Mouse (Mus musculus) kidney, postnatal 0 days (tissue): ENCODE results near the gene Edem3. TPM values are rescaled to one million over a fixed set of nuclear protein-coding genes. Genes with fewer than 3 reads are reported as not detected.

ENCODE experiments used
- ATAC-seq: fragments of 200-750 bp; cut with Nextera tagmentation; replicated peaks from 2 replicates; pipeline ENCODE4 v1.8.0; 2017; ENCODE audit warnings: low read depth, moderate number of reproducible peaks, moderate TSS enrichment, moderate library complexity; ENCODE audit not compliant: low FRiP score
- DNase-seq: peaks from one replicate; pipeline ENCODE4 v3.0.0-alpha.2; 2016; ENCODE audit warnings: low spot score
- H3K27ac ChIP-seq: fragments of 300-500 bp; sonication (generic); 2 replicates; pipeline ENCODE4 v1.5.1; 2014; ENCODE audit warnings: mild to moderate bottlenecking
- H3K27me3 ChIP-seq: fragments of 300-500 bp; sonication (generic); 2 replicates; pipeline ENCODE4 v1.6.1; 2014; ENCODE audit warnings: low read length, mixed read lengths; ENCODE audit not compliant: insufficient read depth
- H3K36me3 ChIP-seq: fragments of 300-500 bp; sonication (generic); 2 replicates; pipeline ENCODE4 v1.6.1; 2014; ENCODE audit warnings: low read length, mixed read lengths; ENCODE audit not compliant: insufficient read depth
- H3K4me1 ChIP-seq: fragments of 300-500 bp; sonication (generic); replicated peaks from 2 replicates; pipeline ENCODE4 v1.6.1; 2014; ENCODE audit warnings: antibody characterized with exemption, low read length, mixed read lengths; ENCODE audit not compliant: insufficient read depth
- H3K4me2 ChIP-seq: fragments of 300-500 bp; sonication (generic); 2 replicates; pipeline ENCODE4 v1.6.1; 2014; ENCODE audit warnings: mild to moderate bottlenecking, low read length, moderate library complexity, mixed read lengths
- H3K4me3 ChIP-seq: fragments of 300-500 bp; sonication (generic); replicated peaks from 2 replicates; pipeline ENCODE4 v1.5.1; 2014; ENCODE audit warnings: low read depth, low read length
- H3K9ac ChIP-seq: fragments of 300-500 bp; sonication (generic); 2 replicates; pipeline ENCODE4 v1.6.1; 2014; ENCODE audit warnings: low read depth, low read length
- H3K9me3 ChIP-seq: fragments of 300-500 bp; sonication (generic); replicated peaks from 2 replicates; pipeline ENCODE4 v1.6.1; 2016; ENCODE audit warnings: low read length, inconsistent platforms, mixed read lengths
- CTCF ChIP-seq: IDR thresholded peaks from 2 replicates; pipeline ENCODE4 v1.5.1; 2016; ENCODE audit warnings: antibody characterized with exemption, low read depth, mild to moderate bottlenecking, moderate library complexity
- WGBS: fragments of 180-500 bp; shearing (Covaris S2); extraction: QIAGEN DNeasy Blood & Tissue Kit; methylation state at CpG from one replicate; pipeline ENCODE4 v1.1.7; 2014; 5-methylcytosine and 5-hydroxymethylcytosine counted together
- polyA plus RNA-seq: library from polyadenylated mRNA; unstranded; fragments of >200 nt; fragmentation: Nextera tagmentation; extraction: Ambion mirVana; gene quantifications from 2 replicates; pipeline ENCODE4 v1.2.1, GENCODE M21; 2015

The Edem3 gene
- polyA plus RNA-seq, 1 experiment from 2014 or later: 11.7 TPM

DNA sequence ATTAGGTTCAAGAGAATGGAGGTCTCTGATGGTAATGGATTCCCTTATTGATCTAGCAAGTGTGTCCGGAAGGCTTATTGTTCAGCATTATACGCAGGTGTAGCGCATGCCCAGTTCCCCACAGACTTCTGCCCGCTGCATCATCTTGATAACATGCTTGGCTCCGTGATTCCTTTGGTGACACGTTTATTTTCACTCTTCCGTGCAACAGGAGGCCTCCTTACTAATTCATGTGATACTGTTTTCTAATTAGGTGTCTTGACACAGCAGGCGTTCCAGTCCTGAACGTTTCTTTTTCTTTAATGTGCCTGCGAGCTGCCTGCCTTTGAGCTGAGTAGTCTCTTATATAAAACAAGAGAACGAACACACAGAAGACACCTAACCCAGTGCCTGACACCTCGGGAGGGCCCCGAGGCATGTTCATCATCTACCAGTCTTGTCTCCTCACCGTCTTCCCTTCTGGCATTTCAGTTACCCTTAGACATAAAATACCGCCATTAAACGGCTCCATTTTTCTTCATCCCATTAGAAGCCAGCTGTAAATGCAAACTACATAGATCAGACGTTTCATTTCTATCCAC, 90.2 kb downstream of the Edem3 start:
- no peak for DNase-seq
- Histone ChIP-seq H3K4me3 (no peak overlapping the region), H3K4me1 (no peaks in the 10 kb centered on the region), H3K4me2 (no peak overlapping the region), H3K9me3 (no peaks in the 10 kb centered on the region), H3K27ac (no peak overlapping the region), H3K9ac (no peak overlapping the region), H3K36me3 (no peaks in the 10 kb centered on the region), H3K27me3 (no peaks in the 10 kb centered on the region)
- no peak for ATAC-seq
- WGBS: 72% methylated on average over 17 of the region's 17 CpGs
- no peak for TF ChIP-seq CTCF

DNA sequence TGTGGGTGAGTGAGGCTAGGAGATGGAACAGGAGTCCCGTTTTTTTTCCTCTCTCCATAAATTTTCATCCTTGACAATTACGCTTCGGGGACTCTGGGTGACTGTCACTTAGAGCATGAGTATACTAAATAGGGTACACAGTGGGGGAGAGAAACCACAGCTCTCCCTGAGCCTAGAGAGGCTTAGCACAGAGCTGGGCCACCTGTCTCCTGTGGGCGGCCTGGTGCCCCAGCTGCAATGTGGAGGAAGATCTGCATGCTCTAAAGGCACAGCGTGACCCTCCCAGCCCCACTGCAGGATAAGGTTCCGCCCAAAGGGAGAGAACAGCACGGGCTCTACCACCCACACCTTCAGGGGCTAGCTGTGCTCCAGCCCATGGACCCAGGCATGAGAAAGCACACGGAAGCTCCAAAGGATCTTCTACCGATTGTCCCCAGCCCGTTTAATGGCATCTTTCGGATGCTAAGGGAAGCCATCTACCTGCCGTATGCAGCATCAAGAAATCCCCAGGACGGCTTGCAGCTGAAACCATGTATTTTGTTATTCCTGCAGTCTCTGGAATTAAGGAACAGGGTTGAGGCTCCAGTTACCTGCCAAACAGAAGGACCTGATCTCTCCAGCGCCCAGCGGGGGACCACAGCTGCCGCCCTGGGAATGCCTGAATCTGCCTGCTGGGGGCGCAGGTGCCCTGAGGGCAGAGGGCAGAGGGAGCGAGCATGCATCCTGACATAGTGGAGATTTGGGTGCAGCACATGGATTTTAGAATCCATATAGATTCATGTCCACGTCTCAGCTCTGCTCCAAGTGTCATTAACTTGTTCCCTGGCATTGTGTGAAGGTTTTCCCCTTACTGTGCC, 91.0 kb downstream of the Edem3 start:
- ATAC-seq (no peak), DNase-seq (no peak)
- Histone ChIP-seq H3K4me1 (no peaks in the 10 kb centered on the region), H3K36me3 (no peaks in the 10 kb centered on the region), H3K4me2 (no peak overlapping the region), H3K4me3 (no peak overlapping the region), H3K9me3 (no peaks in the 10 kb centered on the region), H3K27me3 (no peaks in the 10 kb centered on the region), H3K9ac (no peak overlapping the region), H3K27ac (no peak overlapping the region)
- TF ChIP-seq CTCF: peak; percentile 46
- WGBS: 61% methylated on average over 19 of the region's 19 CpGs

DNA sequence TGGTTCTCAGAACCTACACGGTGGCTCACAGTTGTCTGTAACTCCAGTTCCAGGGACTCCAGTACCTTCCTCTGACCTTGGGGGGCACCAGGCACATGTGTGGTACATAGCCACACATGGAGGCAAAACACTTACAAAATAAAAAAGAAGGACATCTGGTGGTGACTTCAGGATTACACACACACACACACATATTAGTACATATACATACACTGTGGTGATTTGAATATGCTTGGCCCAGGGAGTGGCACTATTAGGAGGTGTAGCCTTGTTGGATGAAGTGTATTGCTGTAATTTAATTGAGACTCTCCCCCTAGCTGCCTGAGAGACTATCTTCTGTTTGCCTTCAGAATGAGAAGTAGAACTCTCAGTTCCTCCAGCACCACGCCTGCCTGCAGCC, 93.1 kb downstream of the Edem3 start:
- Histone ChIP-seq H3K4me3 (no peak overlapping the region), H3K36me3 (no peaks in the 10 kb centered on the region), H3K27ac (no peak overlapping the region), H3K9me3 (no peaks in the 10 kb centered on the region), H3K27me3 (no peaks in the 10 kb centered on the region), H3K4me1 (no peaks in the 10 kb centered on the region), H3K9ac (no peak overlapping the region), H3K4me2 (no peak overlapping the region)
- no peak for ATAC-seq
- DNase-seq: no peak
- WGBS: 96% methylated on average over 2 of the region's 2 CpGs
- TF ChIP-seq CTCF: no peak

DNA sequence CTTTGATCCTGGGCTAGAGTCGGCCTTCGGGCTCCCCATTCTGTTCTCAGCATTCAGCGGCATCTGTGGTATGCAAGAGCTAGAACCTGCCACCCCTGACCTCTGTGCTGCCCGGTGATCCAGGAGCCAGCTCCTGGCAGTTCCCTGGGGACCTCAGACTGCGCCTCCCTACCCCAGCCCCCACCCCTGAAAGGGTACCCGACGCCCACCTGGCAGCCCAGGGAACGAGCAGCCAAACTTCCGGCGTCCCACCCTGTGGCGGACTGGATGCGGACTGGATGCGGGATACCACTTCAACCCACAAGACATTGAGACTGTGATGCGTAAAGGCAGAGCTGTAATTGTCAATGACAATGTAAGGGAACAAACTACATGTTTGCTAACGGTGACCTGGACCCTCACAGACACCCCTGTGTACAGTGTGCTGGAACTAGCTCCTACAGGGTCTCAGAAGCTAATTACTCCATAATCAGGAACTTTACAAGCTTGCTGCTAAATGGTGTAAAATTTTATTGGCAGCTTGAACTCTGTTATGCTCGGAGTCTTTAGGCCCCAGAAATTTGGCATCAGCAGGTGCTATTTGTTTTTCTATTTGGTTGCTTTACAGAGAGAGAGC, 94.9 kb downstream of the Edem3 start:
- ATAC-seq (no peak), DNase-seq (no peak)
- WGBS: 83% methylated on average over 16 of the region's 16 CpGs
- no peak overlapping the region for H3K27ac ChIP-seq
- TF ChIP-seq CTCF: no peak
- H3K4me3 ChIP-seq: no peak overlapping the region
- H3K4me2 ChIP-seq: no peak overlapping the region
- H3K36me3 ChIP-seq: no peaks in the 10 kb centered on the region
- no peaks in the 10 kb centered on the region for H3K9me3 ChIP-seq
- H3K27me3 ChIP-seq: no peaks in the 10 kb centered on the region
- H3K9ac ChIP-seq: no peak overlapping the region
- no peaks in the 10 kb centered on the region for H3K4me1 ChIP-seq

DNA sequence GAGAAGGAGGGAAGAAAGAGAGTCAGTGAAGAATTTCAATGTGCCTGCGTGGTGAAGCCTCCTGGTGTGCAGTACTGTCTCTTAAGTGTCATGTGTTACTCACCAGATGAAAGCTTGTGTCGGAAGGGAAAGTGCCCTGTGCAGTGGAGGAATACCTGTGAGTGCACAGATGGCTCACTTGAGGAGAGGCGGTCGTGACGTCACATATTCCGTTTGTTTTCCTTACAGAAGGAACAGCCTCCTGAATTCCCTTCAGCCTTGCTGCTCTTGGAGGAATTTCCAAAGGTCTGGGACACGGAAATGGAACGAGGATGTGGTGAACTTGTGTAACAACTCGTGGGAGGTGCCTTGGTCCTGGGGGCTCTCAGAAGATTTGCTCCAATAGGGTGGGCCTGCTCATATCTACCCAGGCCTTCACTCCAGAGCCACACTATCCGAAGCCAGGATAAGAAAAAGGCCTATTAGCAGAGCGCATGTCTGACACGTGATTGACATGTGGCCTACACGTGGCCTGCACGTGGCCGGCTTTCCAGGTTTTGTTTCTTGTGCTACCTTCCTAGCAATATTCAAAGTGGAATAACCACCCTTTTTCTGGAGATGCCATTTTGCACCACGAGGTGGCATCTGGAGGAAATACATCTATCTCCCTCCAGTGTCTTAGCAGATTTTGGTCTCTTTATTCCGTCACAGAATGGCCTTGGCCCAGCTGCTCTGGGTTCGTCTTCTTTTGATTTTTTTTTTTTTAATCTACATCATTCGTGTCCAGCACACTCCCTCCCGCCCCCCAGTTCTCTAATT, 96.1 kb downstream of the Edem3 start:
- Histone ChIP-seq H3K4me1 (no peaks in the 10 kb centered on the region), H3K9me3 (no peaks in the 10 kb centered on the region), H3K36me3 (no peaks in the 10 kb centered on the region), H3K27me3 (no peaks in the 10 kb centered on the region), H3K27ac (no peak overlapping the region), H3K9ac (no peak overlapping the region), H3K4me2 (no peak overlapping the region), H3K4me3 (no peak overlapping the region)
- peak; percentile 33; the same call in 1 of the 2 replicates for TF ChIP-seq CTCF
- DNase-seq (no peak), ATAC-seq (no peak)
- WGBS: 87% methylated on average over 20 of the region's 20 CpGs

DNA sequence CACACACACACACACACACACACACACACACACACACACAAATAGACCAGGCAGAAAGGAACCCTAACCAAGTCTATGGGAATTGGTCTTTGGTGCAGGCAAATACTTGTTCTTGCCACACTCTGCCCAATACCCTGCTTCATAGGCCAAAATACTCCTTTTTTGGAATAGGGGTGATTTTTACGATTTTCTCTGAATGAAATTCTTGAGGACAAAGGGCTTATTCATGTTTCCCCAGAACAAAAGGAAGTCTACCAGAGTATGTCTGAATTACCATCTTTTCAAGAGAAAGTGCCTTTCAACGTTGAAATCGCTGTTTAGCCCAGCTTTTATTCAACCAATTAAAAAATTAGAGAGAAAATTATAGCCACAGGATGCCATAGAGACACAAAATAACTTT, 96.8 kb downstream of the Edem3 start:
- ATAC-seq: no peak
- H3K36me3 ChIP-seq: no peaks in the 10 kb centered on the region
- WGBS: 80% methylated on average over 3 of the region's 3 CpGs
- H3K4me3 ChIP-seq: no peak overlapping the region
- no peak overlapping the region for H3K27ac ChIP-seq
- no peak overlapping the region for H3K9ac ChIP-seq
- no peaks in the 10 kb centered on the region for H3K4me1 ChIP-seq
- no peaks in the 10 kb centered on the region for H3K27me3 ChIP-seq
- H3K9me3 ChIP-seq: no peaks in the 10 kb centered on the region
- no peak for DNase-seq
- TF ChIP-seq CTCF: no peak
- no peak overlapping the region for H3K4me2 ChIP-seq
